Mouse (Mus musculus) lung, postnatal 10 days (tissue): Measurements from ENCODE around the gene Aff1.

Experiments
- DNase-seq: peaks from one replicate; pipeline ENCODE4 v3.0.0; 2021

Gene Aff1

DNA sequence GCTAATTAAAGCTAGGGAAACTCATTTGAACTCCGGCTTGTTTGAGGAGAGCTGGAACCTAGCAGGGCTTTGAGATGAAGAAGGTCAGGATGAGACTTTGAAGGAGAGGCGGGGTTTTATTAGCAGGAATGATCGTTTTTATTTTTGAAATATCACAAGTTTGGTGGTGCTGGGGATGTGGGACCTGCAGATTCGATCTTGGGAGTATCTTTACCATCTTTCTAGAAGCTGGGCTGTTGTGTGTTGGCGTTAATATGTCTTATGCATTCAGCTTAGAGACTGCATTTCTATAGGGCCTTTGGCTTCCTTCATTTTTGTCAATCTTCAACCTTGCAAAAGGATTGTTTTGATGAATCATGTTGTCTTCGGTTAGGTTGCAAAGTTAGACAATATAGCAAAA is 1.9 kb downstream of the Aff1 start:
- DNase-seq = no peak

DNA sequence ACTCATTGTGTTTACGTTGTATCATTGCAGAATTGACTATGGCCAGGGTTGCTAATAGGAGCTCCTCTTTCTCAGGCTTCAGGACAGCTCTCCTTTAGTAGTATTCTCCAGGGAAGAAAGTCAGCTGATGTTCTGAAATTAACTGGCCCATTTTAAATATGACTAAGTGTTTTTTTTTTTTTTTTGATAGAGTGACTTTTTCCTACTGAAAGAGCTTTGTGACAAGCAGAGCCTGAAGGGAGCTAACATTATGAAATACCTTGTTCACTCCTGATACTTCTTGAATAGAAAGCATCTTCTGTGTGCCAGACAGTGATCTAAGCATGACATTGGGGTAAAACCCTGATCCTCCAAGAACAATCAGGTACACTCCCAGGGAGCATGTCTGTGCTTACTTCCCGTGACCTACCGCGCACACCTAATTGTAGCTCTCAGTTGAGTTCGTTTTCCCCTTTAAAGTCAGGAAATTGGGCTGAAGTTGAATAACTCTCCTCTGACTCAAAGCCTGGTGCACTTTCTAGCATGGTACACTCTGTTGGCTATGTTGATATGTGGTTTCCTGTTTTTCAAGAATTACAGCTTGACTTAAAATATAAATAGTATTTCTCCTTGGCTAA is 5.8 kb downstream of the Aff1 start:
- DNase-seq = no peak

DNA sequence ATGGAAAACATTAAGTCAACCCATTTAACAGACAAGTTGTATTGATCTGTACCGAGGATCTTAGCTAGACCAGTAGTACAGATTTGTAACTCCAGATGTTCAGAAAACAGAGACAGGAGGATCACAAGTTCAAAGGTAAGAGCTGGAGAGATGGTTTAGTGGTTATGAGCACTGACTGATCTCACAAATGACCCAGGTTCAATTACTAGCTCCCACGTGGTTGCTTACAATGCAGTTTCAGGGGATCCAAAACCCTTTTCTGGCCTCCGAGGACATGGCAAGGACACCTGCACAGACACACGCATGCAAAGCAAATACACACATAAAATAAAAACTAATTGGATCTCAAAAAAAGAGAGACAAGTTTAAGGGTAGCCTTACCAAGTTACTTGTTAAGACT is 6.4 kb downstream of the Aff1 start:
- DNase-seq = no peak

DNA sequence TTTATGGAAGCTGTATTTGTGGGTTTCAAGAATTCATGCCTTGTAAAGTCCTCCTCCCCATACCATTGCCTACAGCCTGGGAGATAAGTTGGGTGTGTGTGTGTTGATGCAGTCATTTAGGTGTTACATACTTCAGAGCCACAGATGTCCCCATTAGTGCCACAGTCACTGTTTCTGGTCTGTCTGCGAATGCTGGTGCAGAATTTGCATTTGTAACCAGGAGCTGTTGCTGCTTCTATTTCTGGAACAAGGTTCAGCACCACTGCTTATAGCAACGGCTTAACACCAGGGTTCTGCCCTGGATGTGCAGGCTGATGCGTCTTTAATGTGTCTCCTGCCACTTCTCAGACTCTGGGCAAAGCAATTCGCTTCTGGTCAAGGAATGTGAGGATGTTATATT is 7.4 kb downstream of the Aff1 start:
- no peak for DNase-seq

DNA sequence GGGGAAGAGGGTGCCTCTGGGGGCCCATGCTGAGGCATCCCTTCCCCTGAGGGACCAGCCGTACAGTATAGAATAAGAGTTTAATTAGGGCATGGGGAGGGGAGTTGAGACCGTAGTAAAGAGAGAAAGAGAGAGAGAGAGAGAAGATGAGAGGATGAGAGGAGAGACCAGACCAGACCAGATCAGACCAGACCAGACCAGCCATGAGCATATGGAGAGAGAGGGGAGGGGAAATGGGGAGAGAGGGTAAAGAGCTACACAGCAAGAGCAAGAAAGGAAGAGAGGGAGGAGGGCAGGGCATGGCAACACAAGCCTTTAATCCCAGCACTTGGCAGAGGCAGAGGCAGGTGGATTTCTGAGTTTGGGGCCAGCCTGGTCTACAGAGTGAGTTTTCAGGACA is 8.5 kb downstream of the Aff1 start:
- DNase-seq = no peak

DNA sequence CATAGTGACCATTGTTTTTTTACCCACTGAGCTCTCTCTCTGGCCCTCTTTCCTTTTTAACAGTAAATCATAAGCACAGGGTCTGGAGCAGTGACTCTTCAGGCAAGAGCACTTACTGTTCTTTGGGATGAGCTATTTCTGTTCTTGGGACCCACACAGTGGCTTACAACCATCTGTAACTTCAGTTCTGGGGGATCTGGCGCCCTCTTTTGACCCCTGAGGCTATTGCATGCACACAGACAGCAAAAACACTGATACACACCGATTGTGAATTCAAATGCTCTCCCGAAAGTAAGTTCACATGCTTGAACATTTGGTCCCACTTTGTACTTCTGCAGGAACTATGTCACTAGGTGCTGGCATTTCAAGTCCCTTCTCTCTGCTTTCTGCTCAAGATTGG is 9.3 kb downstream of the Aff1 start:
- no peak for DNase-seq

DNA sequence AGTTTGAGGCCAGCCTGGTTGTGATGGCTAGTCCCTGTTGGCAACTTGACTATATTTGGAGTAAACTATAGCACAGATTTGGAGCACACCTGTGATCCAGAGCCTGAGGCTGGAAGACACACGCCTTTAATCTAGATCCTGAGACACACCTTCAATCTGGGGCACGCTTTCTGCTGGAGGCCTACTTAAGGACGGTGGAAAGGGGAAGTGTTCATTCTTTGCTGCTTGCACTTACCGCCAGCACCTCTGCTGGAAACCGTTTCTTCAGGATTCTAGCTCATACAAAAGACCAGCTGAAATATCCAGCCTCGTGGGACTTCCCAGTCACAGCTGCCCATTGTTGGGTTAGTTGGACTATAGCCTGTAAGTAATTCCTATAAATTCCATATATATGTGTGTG is 10.4 kb downstream of the Aff1 start:
- no peak for DNase-seq

DNA sequence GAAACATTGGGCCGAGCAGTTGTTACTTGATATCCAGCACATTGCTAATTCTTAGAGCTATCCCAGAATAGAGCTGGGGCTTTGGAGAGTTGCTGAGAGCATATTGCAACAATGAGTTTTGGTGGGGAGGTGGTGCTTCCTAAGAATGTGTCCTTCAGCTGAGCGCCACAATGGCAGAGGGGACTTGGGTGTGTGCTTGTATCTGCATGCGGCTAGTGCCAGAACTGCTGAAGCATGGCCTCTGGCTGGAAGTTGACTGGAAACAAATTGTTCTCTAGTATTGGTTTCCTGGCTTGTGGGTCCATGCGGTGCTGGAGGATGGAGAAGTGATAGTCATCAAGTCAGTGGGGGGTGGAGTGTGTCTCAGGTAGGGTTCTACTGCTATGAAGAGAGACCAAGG is 13.2 kb downstream of the Aff1 start:
- DNase-seq = no peak

DNA sequence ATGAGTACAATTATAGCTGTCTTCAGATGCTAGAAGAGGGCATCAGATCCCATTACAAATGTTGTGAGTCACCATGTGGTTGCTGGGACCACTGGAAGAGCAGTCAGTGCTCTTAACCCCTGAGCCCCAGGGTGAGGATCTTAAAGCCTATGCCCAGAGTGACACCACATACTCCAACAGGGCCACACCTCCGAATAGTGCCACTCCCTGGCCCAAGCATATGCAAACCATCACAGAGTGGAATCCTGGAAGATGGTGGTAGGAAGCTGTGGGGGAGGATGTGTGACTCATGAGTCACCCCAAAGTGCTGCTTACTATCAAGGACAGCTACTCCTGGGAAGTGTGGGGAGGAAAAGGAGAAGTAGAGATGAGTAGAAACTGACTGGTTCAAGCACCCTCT is 13.7 kb downstream of the Aff1 start:
- DNase-seq = no peak

DNA sequence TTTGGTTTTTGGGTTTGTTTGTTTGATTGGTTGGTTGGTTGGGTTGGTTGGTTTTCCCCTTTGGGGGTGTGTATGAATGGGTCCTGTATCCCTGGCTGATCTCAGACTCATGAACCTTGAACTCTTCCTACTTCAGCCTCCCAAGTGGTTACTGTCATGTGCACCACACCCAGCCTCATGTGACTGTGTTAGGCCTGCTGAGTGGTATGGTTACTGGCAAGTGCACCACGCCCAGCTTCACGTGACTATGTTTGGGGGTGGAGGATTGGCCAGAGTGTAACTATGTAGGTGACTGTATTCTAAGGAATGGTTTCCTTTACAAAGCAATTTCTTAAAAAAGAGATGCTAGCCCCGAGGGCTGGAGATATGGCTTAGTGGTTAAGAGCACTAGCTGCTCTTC is 16.9 kb downstream of the Aff1 start:
- no peak for DNase-seq

DNA sequence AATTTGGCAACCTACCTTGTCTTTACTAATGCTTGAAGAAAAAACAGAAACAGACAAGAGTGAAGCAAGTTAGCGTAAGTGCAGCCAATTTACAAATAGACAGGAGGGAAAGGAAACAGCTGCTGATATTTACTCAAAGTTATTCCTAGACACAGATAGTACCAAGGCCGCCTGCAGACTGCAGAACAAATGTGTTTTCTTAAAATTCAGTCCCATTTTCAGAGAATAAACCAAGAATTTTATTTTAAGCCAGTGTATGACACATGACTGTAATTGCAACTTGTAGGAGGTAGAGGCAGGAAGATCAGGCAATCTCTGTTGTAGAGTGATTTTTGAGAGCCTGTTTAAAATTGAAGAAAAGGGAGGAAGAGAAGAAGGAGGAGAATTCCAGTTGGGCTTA is 19.7 kb downstream of the Aff1 start:
- DNase-seq = no peak

DNA sequence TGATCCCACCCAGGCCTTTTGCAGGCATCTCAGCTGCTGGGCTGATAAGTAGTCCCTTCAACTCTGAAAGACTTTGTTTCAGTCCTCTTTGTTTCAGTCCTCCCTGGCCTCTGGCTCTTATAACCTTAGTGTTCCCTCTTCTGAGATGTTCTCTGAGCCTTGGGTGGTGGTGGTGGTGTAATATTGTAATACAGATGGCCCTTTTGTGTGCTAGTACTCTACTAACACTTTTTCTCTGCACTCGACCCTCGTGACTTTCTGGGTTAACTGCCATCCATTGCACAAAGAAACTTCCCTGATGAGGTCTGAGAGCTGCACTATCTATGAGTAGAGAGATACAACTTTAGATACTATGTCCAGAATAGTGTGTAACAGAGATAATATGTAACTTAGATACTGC is 21.2 kb downstream of the Aff1 start:
- no peak for DNase-seq

DNA sequence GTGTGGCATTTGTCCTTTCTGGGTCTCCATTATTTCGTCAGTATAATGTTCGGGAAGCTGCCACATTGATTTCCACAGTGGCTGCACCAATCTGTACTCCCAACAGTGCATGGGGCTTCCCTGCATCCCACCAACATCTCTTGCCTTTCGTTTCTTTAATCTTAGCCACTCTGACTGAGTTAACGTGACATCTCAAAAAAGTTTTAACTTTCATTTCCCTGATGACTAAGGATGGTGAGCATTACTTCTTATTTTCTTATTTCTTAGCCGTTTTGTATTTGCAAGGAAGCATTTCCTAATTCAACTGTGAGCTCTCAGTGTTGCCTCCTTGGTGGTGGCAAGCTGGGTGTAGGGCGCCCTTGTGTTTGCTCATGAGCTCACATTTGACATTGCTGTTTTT is 22.8 kb downstream of the Aff1 start:
- DNase-seq = no peak

DNA sequence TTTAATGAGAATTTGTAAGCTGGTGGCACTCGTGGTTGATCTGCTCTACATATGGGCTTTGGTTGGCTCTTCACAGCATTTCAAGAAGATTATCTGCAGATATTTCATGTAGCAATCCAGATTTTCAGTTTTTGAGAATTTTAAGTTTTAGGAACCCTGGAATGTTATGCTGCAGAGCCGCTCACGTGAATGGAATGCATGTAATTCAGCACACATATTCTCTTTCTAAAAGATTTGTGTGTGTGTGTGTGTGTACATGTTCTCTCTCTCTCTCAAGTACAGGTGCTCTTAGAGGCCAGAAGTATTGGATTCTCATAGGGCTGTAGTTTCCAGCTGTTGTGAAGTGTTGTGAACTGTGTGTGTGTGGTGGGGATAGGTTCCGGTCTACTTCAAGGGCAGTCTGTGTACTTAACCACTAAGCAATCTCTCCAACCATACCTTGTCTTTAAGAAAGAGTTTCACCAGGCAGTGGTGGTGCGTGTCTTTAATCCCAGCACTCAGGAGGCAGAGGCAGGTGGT is 24.7 kb downstream of the Aff1 start:
- no peak for DNase-seq

DNA sequence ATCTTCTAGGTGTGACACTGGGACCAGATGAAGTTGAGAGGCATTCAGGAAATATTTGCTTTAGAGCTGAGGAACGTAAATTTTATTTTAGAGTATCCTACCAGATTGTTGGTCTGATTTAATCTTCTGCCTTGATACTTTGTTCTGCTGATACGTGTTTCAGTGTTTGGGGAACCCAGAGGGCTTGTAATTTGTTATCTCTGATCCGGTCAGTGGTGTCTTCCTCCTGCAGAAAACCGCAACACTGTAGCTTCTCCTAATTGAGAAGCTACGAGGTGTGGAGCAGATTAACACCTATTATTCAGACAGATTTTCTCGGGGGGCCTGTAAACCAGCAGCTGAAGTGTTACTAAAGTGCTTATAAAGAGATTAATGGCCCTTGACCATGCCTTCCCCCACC is 27.0 kb downstream of the Aff1 start:
- DNase-seq = no peak

DNA sequence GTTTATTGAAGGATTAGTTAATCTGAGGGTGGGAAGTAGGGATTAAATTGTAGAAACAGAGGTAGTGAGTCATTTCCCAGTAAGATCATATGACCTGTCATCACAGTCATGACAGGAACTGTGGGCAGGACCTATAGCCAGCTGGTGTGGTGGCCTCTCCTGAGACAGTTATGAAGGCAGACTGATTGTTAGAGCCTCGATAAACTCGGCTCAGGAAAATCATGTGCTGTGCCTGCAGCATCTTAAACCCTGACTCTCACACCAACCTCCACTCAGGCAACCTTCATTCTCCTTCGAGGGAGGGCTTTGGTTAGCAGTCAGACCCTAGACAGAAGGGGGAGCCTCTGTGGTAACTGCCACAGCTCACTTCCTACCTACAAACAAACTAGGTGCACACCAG is 27.7 kb downstream of the Aff1 start:
- DNase-seq = no peak

DNA sequence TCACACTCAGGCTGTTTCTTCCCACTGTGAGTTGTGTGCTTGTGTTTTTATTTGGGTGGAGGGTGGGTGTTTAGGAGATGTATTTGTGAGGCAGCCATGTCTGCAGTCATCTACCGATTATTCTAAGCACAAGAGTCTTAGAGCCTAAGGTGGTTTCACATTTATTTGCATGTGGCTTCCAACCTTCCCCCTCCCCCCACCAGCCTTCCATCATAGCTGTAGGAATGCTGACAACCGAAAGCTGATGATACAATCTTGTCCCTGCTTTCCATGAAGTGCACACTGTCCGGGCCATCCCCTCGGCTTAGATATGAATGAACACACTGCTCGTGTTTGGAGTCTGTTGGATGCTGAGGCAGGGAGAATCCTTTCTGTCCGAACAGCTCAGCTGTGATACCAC is 28.8 kb downstream of the Aff1 start:
- no peak for DNase-seq

DNA sequence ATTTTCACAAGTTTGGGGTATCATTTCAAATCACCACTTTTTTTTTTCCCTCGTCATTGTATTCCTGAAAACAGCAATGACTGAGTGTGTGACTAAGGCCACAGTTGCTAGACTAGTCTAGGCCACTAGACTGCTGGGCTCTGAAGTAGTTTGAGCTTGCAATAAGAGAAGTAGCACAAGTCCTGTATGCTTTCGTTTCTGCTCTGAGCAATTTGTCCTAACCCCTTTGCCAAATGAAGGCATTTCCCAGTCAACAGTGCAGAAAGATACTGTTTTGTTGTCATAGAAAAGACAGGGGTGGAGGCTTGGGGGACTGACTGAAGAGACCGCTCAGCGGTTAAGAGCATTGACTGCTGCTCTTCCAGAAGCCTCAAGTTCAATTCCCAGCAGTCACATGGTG is 29.3 kb downstream of the Aff1 start:
- DNase-seq = no peak

DNA sequence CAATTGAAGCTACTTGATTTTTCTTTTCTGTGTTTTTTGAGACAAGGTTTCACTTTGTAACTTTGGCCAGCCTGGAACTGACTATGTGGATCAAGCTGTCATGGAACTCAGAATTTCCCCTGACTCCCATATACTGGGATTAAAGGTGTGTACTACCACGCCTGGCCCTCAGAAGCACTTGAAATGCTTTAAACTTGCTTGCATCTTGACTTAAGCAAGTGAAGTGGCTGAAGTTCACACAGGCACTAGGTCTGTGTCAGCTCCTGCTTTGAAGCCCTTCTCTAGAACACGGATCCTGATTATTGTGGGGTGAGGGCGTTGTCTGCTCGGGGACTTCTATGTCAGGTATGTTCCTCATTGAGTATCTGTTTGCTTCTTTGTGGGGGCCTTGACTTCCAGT is 30.5 kb downstream of the Aff1 start:
- DNase-seq = peak; percentile 59

DNA sequence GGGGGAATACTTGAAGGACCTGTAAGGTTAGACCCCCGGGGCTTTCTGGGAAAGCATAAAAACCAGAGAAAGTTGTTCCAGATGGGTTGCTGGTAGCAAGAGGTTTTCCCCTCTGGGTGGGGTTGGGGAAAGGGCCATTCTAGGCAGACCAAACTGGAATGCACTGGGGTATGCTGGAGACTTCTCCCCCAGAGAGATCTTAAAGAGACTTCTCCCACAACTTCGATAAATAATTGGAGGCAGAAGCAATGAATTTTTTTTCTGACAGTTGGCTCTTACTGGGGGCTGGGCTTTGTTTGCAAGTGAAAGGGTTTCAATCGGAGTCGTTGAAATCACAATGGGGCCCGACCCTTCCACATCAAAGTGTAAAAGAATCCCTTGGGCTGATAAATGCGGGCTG is 32.2 kb downstream of the Aff1 start:
- DNase-seq = no peak

DNA sequence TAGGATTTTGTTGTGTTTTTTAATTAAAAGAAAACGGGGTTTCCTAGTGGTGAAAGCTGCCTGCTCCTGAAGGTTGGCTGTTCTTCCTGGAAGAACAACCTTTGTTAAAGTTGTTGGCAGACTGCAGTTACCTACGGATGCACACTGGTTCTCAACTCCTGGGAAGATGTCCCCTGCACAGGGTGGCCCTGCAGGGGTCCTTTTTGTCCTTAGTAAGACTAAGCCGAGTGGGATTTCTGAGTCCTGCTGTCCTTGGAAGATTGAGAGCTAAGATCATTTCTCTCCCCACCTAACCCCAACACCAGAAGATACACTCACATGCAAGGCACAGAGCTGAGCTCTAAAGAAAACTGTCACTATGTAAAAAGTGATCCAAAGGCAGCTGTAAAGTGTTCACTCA is 32.6 kb downstream of the Aff1 start:
- DNase-seq = no peak

DNA sequence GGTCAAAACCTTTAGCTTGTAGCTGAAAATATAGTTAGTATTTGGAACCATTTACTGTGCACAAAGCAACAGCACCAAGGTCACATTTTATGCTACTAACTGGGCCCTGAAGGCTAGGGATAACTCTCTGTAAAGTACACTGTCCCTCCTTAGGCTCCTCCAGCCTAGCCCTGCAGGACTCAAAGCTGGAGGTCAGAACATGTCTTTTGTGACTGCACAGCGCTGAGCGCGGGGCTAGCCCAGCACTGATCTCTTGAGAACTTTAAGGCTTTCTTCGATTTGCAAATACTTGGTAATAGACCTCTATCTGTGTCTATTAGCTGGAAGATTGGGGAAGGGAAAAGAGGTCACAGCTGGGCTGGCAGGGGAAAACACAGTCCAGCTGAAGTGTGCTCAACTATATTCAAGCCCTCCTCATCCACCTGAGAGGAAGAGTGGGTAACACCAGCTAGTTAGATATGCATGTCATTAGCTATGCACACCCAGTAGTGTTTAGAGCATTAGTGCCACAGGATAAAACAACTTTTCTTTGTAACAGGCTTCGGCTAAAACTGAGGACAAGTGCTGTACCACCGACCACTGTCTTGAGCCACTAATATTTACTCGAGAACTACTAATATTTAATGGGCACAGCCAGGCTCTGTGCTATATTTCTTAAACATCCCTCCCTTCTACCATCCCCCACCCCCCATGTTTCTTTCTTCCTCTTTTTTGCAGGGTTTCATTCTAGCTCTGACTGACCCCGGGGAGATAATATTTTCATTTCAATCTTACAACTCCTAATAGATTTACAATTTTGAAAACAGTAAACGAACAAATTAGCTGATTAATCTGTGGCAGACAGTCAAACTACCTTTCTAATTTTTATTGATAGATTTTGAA is 33.3 kb downstream of the Aff1 start:
- no peak for DNase-seq

DNA sequence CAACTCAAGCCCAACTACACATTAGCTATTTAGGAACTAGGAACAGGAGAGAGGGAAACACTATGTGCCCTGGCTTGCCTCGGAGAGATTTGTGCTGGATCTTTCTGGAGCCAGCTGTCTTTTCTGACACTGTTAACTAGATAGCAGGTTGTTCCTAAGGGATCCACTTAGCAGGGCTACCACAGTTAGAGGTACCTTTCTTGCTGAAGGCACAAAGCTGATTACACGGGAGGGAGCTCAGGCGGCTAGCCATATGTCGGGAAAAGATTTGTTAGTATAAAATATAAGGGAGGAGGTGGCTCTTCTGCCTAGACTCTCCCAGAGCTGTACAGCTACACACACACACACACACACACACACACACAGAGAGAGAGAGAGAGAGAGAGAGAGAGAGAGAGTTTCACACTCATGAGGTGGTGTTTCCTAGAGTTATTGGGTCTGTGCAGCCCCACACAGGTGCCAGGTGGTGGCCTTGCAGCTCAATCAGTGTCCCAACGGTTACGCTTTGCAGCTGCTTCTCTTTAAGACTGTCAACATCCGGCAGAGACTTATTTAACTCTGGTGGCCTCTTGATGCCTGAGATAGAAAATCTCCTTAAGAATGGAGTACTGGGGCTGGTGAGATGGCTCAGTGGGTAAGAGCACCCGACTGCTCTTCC is 34.2 kb downstream of the Aff1 start:
- no peak for DNase-seq

DNA sequence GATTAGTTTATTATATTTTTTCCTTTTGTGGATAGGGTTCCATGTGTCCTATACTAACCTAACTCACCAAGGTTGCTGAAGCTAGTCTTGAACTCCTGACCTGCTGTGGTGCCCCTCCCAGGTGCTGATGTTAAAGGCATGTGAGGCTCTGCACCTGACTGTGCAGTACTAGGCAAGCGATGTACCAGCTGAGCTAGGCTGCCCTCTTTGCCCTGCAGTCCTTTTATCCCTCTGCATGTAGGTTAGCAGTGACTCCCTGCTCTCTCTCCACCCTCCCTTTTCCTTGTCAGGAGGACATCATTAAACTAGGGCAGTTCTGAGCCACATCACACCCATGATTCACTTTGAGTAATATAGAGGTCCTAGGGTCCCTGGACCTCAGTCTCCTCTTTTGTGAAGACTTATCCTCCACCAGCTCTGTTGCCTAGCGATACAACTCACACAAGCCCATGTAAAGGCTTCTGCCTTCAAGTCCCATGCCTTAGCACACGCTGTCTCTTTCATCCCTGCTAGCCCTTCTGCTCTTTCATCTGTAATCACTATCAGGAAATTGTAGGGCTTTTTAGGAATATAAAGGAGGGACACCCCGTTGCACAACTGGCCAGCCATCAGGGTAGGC is 35.7 kb downstream of the Aff1 start:
- DNase-seq = no peak
